Mouse (Mus musculus) brain, adult 2 months (tissue): Measurements from ENCODE around the gene Zbed3.
A peak's percentile ranks its signal among the peaks of the same experiment; 100 is the strongest.

Experiments used
- DNase-seq: peaks from one replicate; pipeline ENCODE4 v3.0.0; 2011; ENCODE audit warnings: low read depth, low spot score

The Zbed3 gene

GRCm38 (mm10) chr13:95323400-95323799 lies at the start of gene Zbed3:
Gene Zbed3, plus strand, starts transcription at chr13:95323612.
- DNase-seq, result no peak

DNA sequence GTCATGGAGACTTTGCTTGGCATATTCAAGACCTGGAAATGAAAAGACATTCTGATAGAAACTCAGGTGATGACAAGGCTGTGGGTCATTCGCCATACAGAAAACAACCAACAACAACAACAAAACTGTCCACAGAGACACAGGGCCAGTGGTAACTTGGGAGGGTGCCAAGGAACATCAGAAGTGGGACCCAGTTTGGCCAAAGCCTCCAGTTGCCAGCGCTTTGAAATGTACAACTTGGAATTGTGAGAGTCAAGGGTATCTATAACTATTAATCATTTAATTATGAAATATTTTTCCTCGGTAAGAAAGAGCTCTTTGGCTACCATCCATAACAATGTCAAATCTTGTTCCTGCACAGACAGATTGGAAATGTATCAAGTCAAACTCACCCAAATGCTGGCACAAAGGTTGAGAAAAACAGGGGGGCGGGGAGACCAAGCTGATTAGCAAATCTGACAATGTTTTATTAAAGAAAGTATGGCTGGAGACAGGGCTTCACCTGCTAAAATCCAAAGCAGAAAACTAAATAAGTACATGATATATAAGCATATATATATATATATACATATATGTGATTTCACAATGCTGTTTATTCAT lies 44.9 kb upstream of the Zbed3 start:
- no peak for DNase-seq

GRCm38 (mm10) chr13:95281740-95282673 lies 41.4 kb upstream of the Zbed3 start:
- no peak for DNase-seq

DNA sequence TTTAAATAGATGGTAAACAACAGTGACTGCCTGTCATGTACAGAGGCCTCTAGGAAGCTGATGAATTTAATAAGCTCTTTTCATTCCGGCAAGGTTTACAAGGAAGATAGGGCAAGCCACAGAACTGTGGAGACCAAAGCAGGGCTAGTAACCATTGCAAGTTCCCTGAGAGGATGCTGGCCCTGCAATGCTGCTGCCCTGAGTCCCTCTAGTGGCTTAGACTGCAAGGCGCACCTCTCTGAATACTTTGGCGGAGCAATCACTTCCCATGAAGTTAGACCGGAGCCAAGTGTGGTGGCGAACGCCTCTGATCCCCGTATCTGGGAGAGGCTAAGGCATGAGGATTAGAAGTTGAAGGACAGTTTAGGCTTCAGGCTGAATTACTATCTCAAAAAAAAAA lies 36.4 kb upstream of the Zbed3 start:
- DNase-seq, result peak; percentile 90

DNA sequence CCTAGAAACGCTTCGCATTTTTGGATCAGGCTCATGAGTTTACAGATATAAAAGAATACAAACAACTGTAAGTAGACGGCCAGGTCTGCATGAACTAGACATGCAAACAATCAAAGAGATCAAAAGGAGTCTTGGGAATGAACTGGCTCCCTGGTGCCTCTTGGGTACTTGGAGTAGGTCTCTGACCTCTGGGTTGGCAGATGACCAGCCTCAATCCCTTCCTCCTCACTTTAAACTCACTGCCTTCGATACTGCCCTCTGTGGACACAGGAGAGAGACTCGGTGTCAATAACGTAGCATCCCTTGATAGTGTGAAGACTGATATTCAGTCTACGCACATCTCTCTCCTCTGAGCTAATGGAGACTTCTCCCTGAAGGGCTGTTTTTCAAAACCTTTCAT lies 35.4 kb upstream of the Zbed3 start:
- DNase-seq, result no peak

GRCm38 (mm10) chr13:95291983-95292382 lies 31.4 kb upstream of the Zbed3 start:
- no peak for DNase-seq

- no peak for DNase-seq
These were observed 23.5 kb upstream of the Zbed3 start for GRCm38 (mm10) chr13:95299956-95300355.

- DNase-seq, result no peak
These were observed 16.8 kb upstream of the Zbed3 start for GRCm38 (mm10) chr13:95306596-95306995.

DNA sequence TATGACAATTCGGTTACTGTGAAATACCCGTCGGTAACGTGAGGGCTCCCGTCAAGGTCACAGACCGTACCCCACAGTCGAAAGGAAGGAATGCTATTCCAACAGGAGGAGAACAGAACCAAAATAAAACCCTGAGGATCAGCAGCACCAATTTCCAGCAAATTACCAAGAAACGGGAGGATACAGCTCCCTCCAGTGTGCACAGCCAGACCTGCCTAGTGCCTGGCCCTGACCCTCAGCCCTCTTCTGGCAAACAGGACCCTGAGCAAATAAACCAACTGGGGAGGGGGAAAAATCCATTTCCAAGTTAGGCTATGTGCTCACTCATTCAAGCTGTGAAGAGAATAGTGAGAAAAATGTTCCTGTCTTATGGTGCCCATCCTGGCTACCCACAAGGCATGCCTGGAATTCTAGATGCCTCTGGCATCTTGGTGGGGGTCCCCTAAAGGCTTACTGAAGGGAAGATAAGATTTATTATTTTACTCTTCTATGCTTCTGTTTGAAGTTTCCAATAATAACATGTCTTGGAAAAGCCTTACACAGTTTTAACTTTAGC lies 16.2 kb upstream of the Zbed3 start:
- DNase-seq, result no peak

- peak; percentile 67 for DNase-seq
These were observed 11.4 kb upstream of the Zbed3 start for GRCm38 (mm10) chr13:95312016-95312415.

DNA sequence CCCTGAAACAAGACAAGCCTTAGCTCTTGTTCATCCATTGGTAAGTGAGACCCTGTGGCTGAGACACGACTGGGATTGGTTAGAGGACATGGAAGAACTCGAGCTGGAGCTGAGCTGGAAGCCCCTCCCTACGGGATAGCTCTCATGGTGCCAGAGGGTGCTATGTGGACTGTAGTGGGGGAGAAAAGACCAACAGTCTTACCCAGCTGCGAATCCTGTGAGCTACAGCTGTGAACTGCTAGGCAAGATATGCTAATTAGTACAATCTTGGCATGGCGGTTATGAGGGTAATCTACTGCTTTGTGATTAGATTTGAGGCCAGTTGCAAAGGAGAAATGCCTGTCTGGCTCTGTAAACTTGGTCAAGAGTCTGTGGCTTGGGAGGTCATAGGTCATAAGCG lies 4.3 kb upstream of the Zbed3 start:
- no peak for DNase-seq

DNA sequence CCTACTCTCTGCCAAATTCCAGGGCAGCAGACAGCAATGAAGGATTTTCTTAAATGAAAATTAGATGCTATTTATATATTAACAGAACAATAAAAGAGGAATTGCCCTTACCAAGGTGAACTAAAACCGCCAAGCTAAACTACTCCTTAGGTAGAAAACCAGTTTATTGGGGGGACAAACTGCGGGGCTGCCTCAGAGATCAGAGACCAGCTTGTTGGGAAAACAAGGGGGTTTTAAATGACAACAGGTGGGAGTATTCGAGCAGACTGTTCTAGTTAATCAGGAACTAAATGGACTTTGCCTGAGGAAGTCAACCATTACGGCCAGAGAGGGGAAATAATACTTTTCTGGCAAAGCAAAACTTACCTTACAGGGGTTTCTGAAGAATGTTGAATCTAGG lies 3.0 kb upstream of the Zbed3 start:
- DNase-seq, result no peak

DNA sequence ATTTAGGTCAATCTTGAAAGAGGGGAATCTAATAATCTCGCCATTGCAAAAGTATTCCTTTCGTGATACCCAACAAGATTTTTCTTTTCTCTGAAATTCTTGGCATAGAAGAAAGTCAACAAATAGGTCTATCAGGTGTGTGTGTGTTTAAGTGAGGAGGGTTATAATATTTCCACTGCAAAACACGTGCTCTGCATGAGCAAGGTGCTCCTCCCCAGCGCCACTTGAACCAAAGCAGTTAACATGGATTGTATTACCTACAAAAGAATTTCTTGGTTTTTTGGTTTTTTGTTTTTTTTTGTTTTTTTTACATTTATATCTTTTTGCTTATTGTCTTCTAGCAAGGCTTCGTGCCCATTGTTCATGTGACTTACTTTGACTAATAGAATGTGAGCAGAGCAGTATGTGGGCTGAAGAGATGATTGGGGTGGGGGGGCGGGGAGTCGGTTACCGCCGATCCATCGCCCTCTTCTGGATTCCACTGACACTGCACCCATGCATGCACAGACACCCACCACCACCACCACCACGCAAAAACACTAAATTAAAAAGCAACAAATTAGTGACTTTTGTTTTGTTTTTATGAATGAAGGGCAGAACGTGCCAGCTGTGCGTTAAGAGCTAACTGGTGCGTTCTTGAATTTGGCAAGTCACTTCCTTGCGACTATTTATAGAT lies 676 bp downstream of the Zbed3 start:
- DNase-seq, result peak; percentile 87

DNA sequence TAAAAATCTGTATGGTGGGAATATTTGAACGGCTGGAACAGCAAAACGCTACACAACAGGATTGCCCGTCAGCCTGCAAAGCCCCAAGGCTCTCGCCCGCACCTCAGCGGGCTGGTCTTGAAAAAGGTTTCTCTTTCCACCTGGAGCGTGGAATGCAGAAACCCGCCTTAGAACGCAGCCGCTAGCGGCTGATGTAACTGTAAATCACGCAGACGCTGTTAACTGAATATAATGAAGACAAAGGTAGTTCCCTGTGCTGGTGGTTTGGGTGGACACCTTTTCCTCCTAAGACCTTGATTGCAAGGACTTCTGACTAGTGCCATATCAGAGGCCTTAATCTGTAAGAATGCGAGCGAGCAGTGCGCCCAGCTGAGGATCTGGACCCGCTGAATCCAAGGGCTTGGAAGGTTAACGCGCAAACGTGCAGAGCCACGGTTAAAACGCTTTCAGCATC lies 1.2 kb downstream of the Zbed3 start:
- DNase-seq, result no peak

- peak; percentile 76 for DNase-seq
These were observed 1.9 kb downstream of the Zbed3 start for GRCm38 (mm10) chr13:95325080-95325906.

GRCm38 (mm10) chr13:95325907-95326550 lies 2.6 kb downstream of the Zbed3 start:
- DNase-seq, result no peak

DNA sequence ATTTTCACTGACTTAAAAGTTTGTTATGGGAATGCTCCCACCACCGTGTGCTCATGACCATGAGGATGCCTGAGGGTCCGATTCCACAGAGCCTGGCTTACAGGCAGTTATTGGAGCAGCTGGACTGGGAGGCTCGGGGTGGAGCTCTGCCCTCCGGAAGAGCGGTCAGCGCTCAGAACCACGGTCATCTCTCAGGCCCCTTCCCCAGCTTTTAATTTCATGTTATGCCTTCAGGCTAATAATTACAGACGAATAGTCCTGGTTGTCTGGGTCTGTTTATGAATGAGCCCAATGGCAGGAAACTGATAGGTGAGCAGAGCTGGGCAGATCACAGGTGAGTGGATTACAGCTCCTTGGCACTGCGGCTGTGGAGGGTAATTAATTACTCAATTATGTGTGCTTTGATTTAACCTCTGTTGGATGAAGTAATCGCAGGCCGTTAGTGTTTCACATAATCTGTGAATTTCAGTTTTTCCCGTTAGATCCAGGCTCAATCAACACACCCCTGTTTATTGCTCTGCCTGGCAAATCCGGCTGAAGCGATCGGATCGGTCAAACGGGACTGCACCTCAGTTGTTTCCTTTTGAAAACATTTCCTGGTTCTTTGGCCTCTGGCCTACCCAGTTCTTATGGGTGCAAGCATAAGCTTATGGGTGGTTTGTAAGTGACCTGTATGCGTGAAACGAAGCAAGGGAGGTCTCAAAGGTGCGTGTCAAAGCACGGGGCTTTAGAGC lies 3.4 kb downstream of the Zbed3 start:
- DNase-seq, result no peak

DNA sequence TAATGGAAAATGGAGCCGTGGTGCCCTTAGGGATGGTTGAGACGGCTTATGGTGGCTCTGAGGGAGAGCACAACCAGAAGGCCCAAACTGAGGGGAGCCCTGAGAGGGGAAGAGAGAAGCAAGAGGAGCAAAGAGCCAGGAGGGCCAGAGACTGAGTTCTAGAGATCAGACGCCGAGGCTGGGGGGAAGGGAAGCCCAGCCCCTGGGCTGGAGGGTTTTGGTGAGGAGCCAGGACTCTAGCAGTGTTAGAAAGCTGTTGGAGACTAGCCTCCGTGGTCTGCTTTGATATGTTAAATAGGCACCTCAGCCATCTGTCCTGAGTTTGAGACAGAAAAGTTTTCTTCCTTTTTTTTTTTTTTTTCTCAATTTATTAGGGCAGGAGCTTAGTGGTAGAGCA lies 3.9 kb downstream of the Zbed3 start:
- no peak for DNase-seq

GRCm38 (mm10) chr13:95328767-95329166 lies 5.4 kb downstream of the Zbed3 start:
- DNase-seq, result no peak

GRCm38 (mm10) chr13:95330507-95330906 lies 7.1 kb downstream of the Zbed3 start:
- no peak for DNase-seq
